Mouse (Mus musculus) myocyte (in vitro differentiated cells): ENCODE data around the gene Gan.

Experiments
- CEBPB ChIP-seq: IDR thresholded peaks from 2 replicates; pipeline ENCODE4 v1.6.1; 2011; ENCODE audit warnings: mild to moderate bottlenecking, moderate library complexity; ENCODE audit not compliant: poor library complexity, insufficient read depth, severe bottlenecking
- E2F4 ChIP-seq: IDR thresholded peaks from one replicate; pipeline ENCODE4 v1.6.1; 2011; ENCODE audit warnings: mild to moderate bottlenecking, control low read depth, moderate library complexity; ENCODE audit not compliant: insufficient read depth
- MAX ChIP-seq: IDR thresholded peaks from one replicate; pipeline ENCODE4 v1.6.1; 2011; ENCODE audit warnings: low read depth, mild to moderate bottlenecking, control low read depth
- POLR2A ChIP-seq: IDR thresholded peaks from one replicate; pipeline ENCODE4 v1.6.1; 2011; ENCODE audit warnings: low read depth, mild to moderate bottlenecking, control low read depth, moderate library complexity; ENCODE audit not compliant: insufficient read length
- REST ChIP-seq: IDR thresholded peaks from one replicate; pipeline ENCODE4 v1.6.1; 2011; ENCODE audit warnings: mild to moderate bottlenecking, control low read depth, moderate library complexity; ENCODE audit not compliant: insufficient read depth, insufficient read length
- TCF12 ChIP-seq: IDR thresholded peaks from one replicate; pipeline ENCODE4 v1.6.1; 2011; ENCODE audit warnings: mild to moderate bottlenecking, control low read depth; ENCODE audit not compliant: poor library complexity, insufficient read depth, severe bottlenecking
- USF1 ChIP-seq: IDR thresholded peaks from one replicate; pipeline ENCODE4 v1.6.1; 2011; ENCODE audit warnings: low read depth, mild to moderate bottlenecking, control low read depth, moderate library complexity

- TF ChIP-seq REST (no peak), E2F4 (no peak), POLR2A (no peak), TCF12 (no peak), CEBPB (no peak), MAX (no peak), USF1 (no peak)
Measured at GRCm38 (mm10) chr8:117260930-117261475, 103.1 kb downstream of the Gan start.
